Mouse (Mus musculus): ENCODE measurements around the gene Adcy5.

DNA sequence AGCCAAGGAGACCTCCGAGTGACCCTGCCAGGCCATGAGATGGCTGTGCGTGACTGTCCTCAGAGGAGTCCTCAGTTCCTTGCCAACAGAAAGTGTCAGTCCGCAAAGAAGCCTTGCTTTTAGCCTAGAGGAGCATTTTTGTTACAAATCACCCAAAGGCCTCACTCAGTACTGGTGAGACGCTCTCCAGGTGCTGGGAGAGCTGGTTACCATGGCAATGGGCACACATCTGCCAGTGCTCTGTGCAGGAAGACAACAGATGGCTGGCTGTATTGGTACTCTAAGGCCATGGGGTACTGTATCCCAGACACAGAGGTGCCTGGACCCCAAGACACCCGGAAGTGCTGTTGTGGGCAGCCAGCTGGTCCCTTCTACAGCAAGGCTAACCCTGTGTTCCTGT is 51.0 kb downstream of the Adcy5 start:
- TF ChIP-seq POLR2A (IDR thresholded peaks at IDR 0.05; ENCODE audit: control insufficient read depth, extremely low read depth, insufficient read depth, low read length, poor library complexity) (no peak), CTCF (IDR thresholded peaks at IDR 0.05; ENCODE audit: borderline replicate concordance, control insufficient read depth, extremely low read depth, insufficient read depth, low read length, poor library complexity) (no peak)

Data from thymus, adult 2 months (tissue).